Mouse (Mus musculus) embryonic facial prominence, embryonic 14.5 days (tissue): ENCODE data around the gene Pex10. TPM values are rescaled to one million over a fixed set of nuclear protein-coding genes. Genes with fewer than 3 reads are reported as not detected.

Experiments
- ATAC-seq: fragments of 200-750 bp; cut with Nextera tagmentation; 2 replicates; pipeline ENCODE4 v1.8.0; 2017; ENCODE audit warnings: low read depth, moderate number of reproducible peaks, moderate TSS enrichment
- DNase-seq: peaks from one replicate; pipeline ENCODE4 v3.0.0-alpha.2; 2015; ENCODE audit warnings: low spot score
- H3K27ac ChIP-seq: fragments of 300-500 bp; sonication (generic); replicated peaks from 2 replicates; pipeline ENCODE4 v1.5.1; 2014; ENCODE audit warnings: low read depth, mild to moderate bottlenecking, low read length, moderate library complexity
- H3K27me3 ChIP-seq: fragments of 300-500 bp; sonication (generic); replicated peaks from 2 replicates; pipeline ENCODE4 v1.6.1; 2014; ENCODE audit warnings: low read length; ENCODE audit not compliant: control insufficient read depth, insufficient read depth
- H3K36me3 ChIP-seq: fragments of 300-500 bp; sonication (generic); 2 replicates; pipeline ENCODE4 v1.6.1; 2014; ENCODE audit warnings: low read length, mixed read lengths; ENCODE audit not compliant: control insufficient read depth, insufficient read depth
- H3K4me1 ChIP-seq: fragments of 300-500 bp; sonication (generic); 2 replicates; pipeline ENCODE4 v1.6.1; 2014; ENCODE audit warnings: antibody characterized with exemption, low read length; ENCODE audit not compliant: control insufficient read depth, insufficient read depth
- H3K4me2 ChIP-seq: fragments of 300-500 bp; sonication (generic); 2 replicates; pipeline ENCODE4 v1.6.1; 2014; ENCODE audit warnings: low read depth, mild to moderate bottlenecking, low read length, moderate library complexity, mixed read lengths
- H3K4me3 ChIP-seq: fragments of 300-500 bp; sonication (generic); 2 replicates; pipeline ENCODE4 v1.5.1; 2014; ENCODE audit warnings: low read depth, mild to moderate bottlenecking, low read length
- H3K9ac ChIP-seq: fragments of 300-500 bp; sonication (generic); 2 replicates; pipeline ENCODE4 v1.6.1; 2014; ENCODE audit warnings: low read depth, mild to moderate bottlenecking, low read length, moderate library complexity, mixed read lengths
- H3K9me3 ChIP-seq: fragments of 300-500 bp; sonication (generic); 2 replicates; pipeline ENCODE4 v1.6.1; 2016; ENCODE audit warnings: low read length; ENCODE audit not compliant: control insufficient read depth
- WGBS: fragments of 180-500 bp; shearing (Covaris S2); extraction: QIAGEN DNeasy Blood & Tissue Kit; methylation state at CpG from one replicate; pipeline ENCODE4 v1.1.7; 2014; 5-methylcytosine and 5-hydroxymethylcytosine counted together
- polyA plus RNA-seq: library from polyadenylated mRNA; unstranded; fragments of >200 nt; fragmentation: Nextera tagmentation; extraction: Ambion mirVana; gene quantifications from 2 replicates; pipeline ENCODE4 v1.2.1, GENCODE M21; 2014

Gene Pex10
- polyA plus RNA-seq, 1 experiment from 2014 or later, result 7.3 TPM

GRCm38 (mm10) chr4:155109471-155109870 is 42.7 kb downstream of the Pex10 start:
- no peak overlapping the region for H3K4me2 ChIP-seq

GRCm38 (mm10) chr4:155113766-155114410 is 47.1 kb downstream of the Pex10 start:
- H3K4me3 ChIP-seq, result no peak overlapping the region
- ATAC-seq (peak; percentile 58), DNase-seq (peak; percentile 88)
- 0 out of 2 replicates have a peak overlapping the region, but pooled peaks have one; percentile 16 for H3K4me2 ChIP-seq
- peaks cover 17% of the 10 kb centered on the region for H3K9me3 ChIP-seq
- no peaks in the 10 kb centered on the region for H3K27me3 ChIP-seq
- H3K9ac ChIP-seq, result 0 out of 2 replicates have a peak overlapping the region, but pooled peaks have one; percentile 5
- H3K27ac ChIP-seq, result peak overlapping the region; percentile 74
- 23% methylated on average over 8 of the region's 8 CpGs for WGBS
- H3K4me1 ChIP-seq, result peaks cover 21% of the 10 kb centered on the region
- no peaks in the 10 kb centered on the region for H3K36me3 ChIP-seq

More at GRCm38 (mm10) chr4:155109471-155109870, 42.7 kb downstream of the Pex10 start:
- no peak for ATAC-seq
- no peaks in the 10 kb centered on the region for H3K27me3 ChIP-seq
- H3K9me3 ChIP-seq, result no peaks in the 10 kb centered on the region
- H3K4me1 ChIP-seq, result peaks cover 14% of the 10 kb centered on the region
- no peak overlapping the region for H3K27ac ChIP-seq
- 62% methylated on average over 5 of the region's 5 CpGs for WGBS
- H3K9ac ChIP-seq, result no peak overlapping the region
- no peak for DNase-seq
- H3K36me3 ChIP-seq, result no peaks in the 10 kb centered on the region
- H3K4me3 ChIP-seq, result no peak overlapping the region

- Histone ChIP-seq H3K27ac (no peak overlapping the region), H3K4me1 (peaks cover 27% of the 10 kb centered on the region)
- ATAC-seq, result no peak
Measured at GRCm38 (mm10) chr4:155116607-155117006, 49.8 kb downstream of the Pex10 start.

GRCm38 (mm10) chr4:155117396-155117978 is 50.7 kb downstream of the Pex10 start:
- ATAC-seq, result no peak
- no peak overlapping the region for H3K4me2 ChIP-seq
- no peak for DNase-seq
- H3K27me3 ChIP-seq, result no peaks in the 10 kb centered on the region
- H3K27ac ChIP-seq, result no peak overlapping the region
- H3K9me3 ChIP-seq, result peaks cover 17% of the 10 kb centered on the region
- peaks cover 34% of the 10 kb centered on the region for H3K4me1 ChIP-seq
- H3K9ac ChIP-seq, result no peak overlapping the region
- H3K4me3 ChIP-seq, result no peak overlapping the region
- H3K36me3 ChIP-seq, result no peaks in the 10 kb centered on the region
- 77% methylated on average over 6 of the region's 6 CpGs for WGBS

More at GRCm38 (mm10) chr4:155116607-155117006, 49.8 kb downstream of the Pex10 start:
- DNase-seq, result no peak
- peaks cover 17% of the 10 kb centered on the region for H3K9me3 ChIP-seq
- WGBS, result 78% methylated on average over 4 of the region's 4 CpGs
- no peak overlapping the region for H3K4me2 ChIP-seq
- no peaks in the 10 kb centered on the region for H3K27me3 ChIP-seq
- H3K36me3 ChIP-seq, result no peaks in the 10 kb centered on the region
- no peak overlapping the region for H3K4me3 ChIP-seq
- H3K9ac ChIP-seq, result no peak overlapping the region

- no peak overlapping the region for H3K4me3 ChIP-seq
- H3K4me2 ChIP-seq, result no peak overlapping the region
- ATAC-seq, result no peak
- H3K36me3 ChIP-seq, result no peaks in the 10 kb centered on the region
- no peak overlapping the region for H3K9ac ChIP-seq
- H3K4me1 ChIP-seq, result peaks cover 42% of the 10 kb centered on the region
- H3K9me3 ChIP-seq, result peaks cover 17% of the 10 kb centered on the region
- DNase-seq, result no peak
- no peak overlapping the region for H3K27ac ChIP-seq
- 86% methylated on average over 10 of the region's 10 CpGs for WGBS
- no peaks in the 10 kb centered on the region for H3K27me3 ChIP-seq
Measured at GRCm38 (mm10) chr4:155118278-155118677, 51.5 kb downstream of the Pex10 start.

GRCm38 (mm10) chr4:155120038-155120437 is 53.2 kb downstream of the Pex10 start:
- Histone ChIP-seq H3K9ac (no peak overlapping the region), H3K4me2 (no peak overlapping the region), H3K27me3 (no peaks in the 10 kb centered on the region), H3K4me3 (no peak overlapping the region), H3K27ac (peak overlapping the region; percentile 36; the same call in 1 of the 2 replicates), H3K4me1 (peaks cover 27% of the 10 kb centered on the region), H3K9me3 (peaks cover 17% of the 10 kb centered on the region), H3K36me3 (no peaks in the 10 kb centered on the region)
- no peak for DNase-seq
- no peak for ATAC-seq
- WGBS, result 78% methylated on average over 7 of the region's 7 CpGs

- Histone ChIP-seq H3K9me3 (peaks cover 17% of the 10 kb centered on the region), H3K36me3 (no peaks in the 10 kb centered on the region), H3K4me1 (peaks cover 25% of the 10 kb centered on the region), H3K27ac (peak overlapping the region; percentile 73), H3K4me3 (no peak overlapping the region), H3K9ac (no peak overlapping the region), H3K27me3 (no peaks in the 10 kb centered on the region), H3K4me2 (no peak overlapping the region)
- 61% methylated on average over 5 of the region's 5 CpGs for WGBS
- DNase-seq (peak; percentile 66), ATAC-seq (peak; percentile 16; the same call in 1 of the 2 replicates)
Measured at GRCm38 (mm10) chr4:155120583-155120982, 53.8 kb downstream of the Pex10 start.

- ATAC-seq (no peak), DNase-seq (no peak)
- Histone ChIP-seq H3K4me3 (no peak overlapping the region), H3K9ac (no peak overlapping the region), H3K9me3 (peaks cover 17% of the 10 kb centered on the region), H3K27ac (peak overlapping the region; percentile 73), H3K4me2 (no peak overlapping the region), H3K36me3 (no peaks in the 10 kb centered on the region), H3K4me1 (peaks cover 25% of the 10 kb centered on the region), H3K27me3 (no peaks in the 10 kb centered on the region)
- 85% methylated on average over 6 of the region's 6 CpGs for WGBS
Measured at GRCm38 (mm10) chr4:155121222-155121621, 54.4 kb downstream of the Pex10 start.
